Mouse (Mus musculus): ENCODE measurements at regions not wholly inside any gene's neighbourhood (a gene's known extent, or its start where the extent isn't known, plus 50 kb on each side); places are given as distances from the start of the nearest gene placed in this dataset.

DNA sequence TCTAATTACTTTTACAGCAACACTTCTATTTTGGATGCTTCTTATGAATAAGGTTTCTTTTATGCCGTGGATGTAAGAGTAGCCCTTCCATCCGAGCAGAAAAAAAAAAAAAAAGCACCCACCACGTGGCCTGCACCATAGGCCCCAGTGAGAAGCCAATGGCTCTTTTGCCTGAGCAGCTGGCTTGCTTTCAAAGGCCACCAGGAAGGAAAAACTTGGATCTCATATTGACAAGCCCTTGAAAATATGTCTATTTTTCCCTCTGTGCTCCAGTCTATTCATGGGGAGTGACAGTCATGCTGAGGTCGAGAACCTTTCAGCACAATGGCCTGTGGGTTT lies 252.4 kb downstream of the Foxo1 start:
- no peak for ATAC-seq (ENCODE audit: insufficient read depth)
- H3K9me3 ChIP-seq (ENCODE audit: control insufficient read depth, low read length), result no peaks in the 10 kb centered on the region
- no peaks in the 10 kb centered on the region for H3K36me3 ChIP-seq (replicated peaks; ENCODE audit: control insufficient read depth, insufficient read depth, low read depth)
- H3K27me3 ChIP-seq (ENCODE audit: control insufficient read depth, insufficient read depth, low read length), result no peaks in the 10 kb centered on the region
- no peak overlapping the region for H3K4me3 ChIP-seq (ENCODE audit: insufficient read depth in 1 of 2, low read depth in 2 of 2, low read length in 2 of 2)
- no peak for DNase-seq (ENCODE audit: low read depth in 3 of 3, low spot score in 3 of 3)
- no peak for TF ChIP-seq EP300 (IDR thresholded peaks at IDR 0.05; ENCODE audit: low read depth)
- no peak for TF ChIP-seq CTCF (IDR thresholded peaks at IDR 0.05; ENCODE audit: low read depth)
- no peaks in the 10 kb centered on the region for H3K4me1 ChIP-seq (replicated peaks; ENCODE audit: control insufficient read depth in 2 of 2, insufficient read depth in 2 of 2, low read length in 1 of 2)
- no peak overlapping the region for H3K9ac ChIP-seq (replicated peaks)
- 38% methylated on average over 4 of the region's 4 CpGs for WGBS (ENCODE audit: insufficient replicate concordance)
- no peak overlapping the region for H3K27ac ChIP-seq
- H3K4me2 ChIP-seq (ENCODE audit: low read depth), result no peak overlapping the region

GRCm38 (mm10) chr3:52519910-52520608 lies 251.9 kb downstream of the Foxo1 start:
- 68% methylated on average over 22 of the region's 22 CpGs for WGBS (ENCODE audit: insufficient replicate concordance)
- H3K4me3 ChIP-seq (ENCODE audit: insufficient read depth in 1 of 2, low read depth in 2 of 2, low read length in 2 of 2), result no peak overlapping the region
- no peak overlapping the region for H3K4me2 ChIP-seq (ENCODE audit: low read depth)
- no peak overlapping the region for H3K27ac ChIP-seq
- no peak for ATAC-seq (ENCODE audit: insufficient read depth)
- H3K9me3 ChIP-seq (ENCODE audit: control insufficient read depth, low read length), result no peaks in the 10 kb centered on the region
- TF ChIP-seq EP300 (IDR thresholded peaks at IDR 0.05; ENCODE audit: low read depth), result no peak
- no peak for TF ChIP-seq CTCF (IDR thresholded peaks at IDR 0.05; ENCODE audit: low read depth)
- no peaks in the 10 kb centered on the region for H3K27me3 ChIP-seq (ENCODE audit: control insufficient read depth, insufficient read depth, low read length)
- H3K36me3 ChIP-seq (replicated peaks; ENCODE audit: control insufficient read depth, insufficient read depth, low read depth), result no peaks in the 10 kb centered on the region
- DNase-seq (ENCODE audit: low read depth in 3 of 3, low spot score in 3 of 3), result no peak
- H3K4me1 ChIP-seq (replicated peaks; ENCODE audit: control insufficient read depth in 2 of 2, insufficient read depth in 2 of 2, low read length in 1 of 2), result no peaks in the 10 kb centered on the region
- no peak overlapping the region for H3K9ac ChIP-seq (replicated peaks)

- H3K4me1 ChIP-seq (replicated peaks; ENCODE audit: control insufficient read depth in 2 of 2, insufficient read depth in 2 of 2, low read length in 1 of 2), result no peaks in the 10 kb centered on the region
- H3K36me3 ChIP-seq (replicated peaks; ENCODE audit: control insufficient read depth, insufficient read depth, low read depth), result no peaks in the 10 kb centered on the region
- H3K27me3 ChIP-seq (ENCODE audit: control insufficient read depth, insufficient read depth, low read length), result no peaks in the 10 kb centered on the region
- WGBS (ENCODE audit: insufficient replicate concordance), result 67% methylated on average over 3 of the region's 3 CpGs
- no peak overlapping the region for H3K4me3 ChIP-seq (ENCODE audit: insufficient read depth in 1 of 2, low read depth in 2 of 2, low read length in 2 of 2)
- TF ChIP-seq CTCF (IDR thresholded peaks at IDR 0.05; ENCODE audit: low read depth), result no peak
- TF ChIP-seq EP300 (IDR thresholded peaks at IDR 0.05; ENCODE audit: low read depth), result no peak
- DNase-seq (ENCODE audit: low read depth in 3 of 3, low spot score in 3 of 3) (no peak), ATAC-seq (ENCODE audit: insufficient read depth) (no peak)
- H3K4me2 ChIP-seq (ENCODE audit: low read depth), result no peak overlapping the region
- no peak overlapping the region for H3K9ac ChIP-seq (replicated peaks)
- H3K27ac ChIP-seq, result no peak overlapping the region
- no peaks in the 10 kb centered on the region for H3K9me3 ChIP-seq (ENCODE audit: control insufficient read depth, low read length)
These were observed 249.7 kb downstream of the Foxo1 start for GRCm38 (mm10) chr3:52517808-52518207.

GRCm38 (mm10) chr3:52516691-52517090 lies 248.6 kb downstream of the Foxo1 start:
- Histone ChIP-seq H3K27me3 (ENCODE audit: control insufficient read depth, insufficient read depth, low read length) (no peaks in the 10 kb centered on the region), H3K36me3 (replicated peaks; ENCODE audit: control insufficient read depth, insufficient read depth, low read depth) (no peaks in the 10 kb centered on the region), H3K27ac (no peak overlapping the region), H3K4me1 (replicated peaks; ENCODE audit: control insufficient read depth in 2 of 2, insufficient read depth in 2 of 2, low read length in 1 of 2) (no peaks in the 10 kb centered on the region), H3K9me3 (ENCODE audit: control insufficient read depth, low read length) (no peaks in the 10 kb centered on the region), H3K9ac (replicated peaks) (no peak overlapping the region), H3K4me2 (ENCODE audit: low read depth) (no peak overlapping the region), H3K4me3 (ENCODE audit: insufficient read depth in 1 of 2, low read depth in 2 of 2, low read length in 2 of 2) (no peak overlapping the region)
- ATAC-seq (ENCODE audit: insufficient read depth) (no peak), DNase-seq (ENCODE audit: low read depth in 3 of 3, low spot score in 3 of 3) (no peak)
- 66% methylated on average over 5 of the region's 5 CpGs for WGBS (ENCODE audit: insufficient replicate concordance)
- no peak for TF ChIP-seq CTCF (IDR thresholded peaks at IDR 0.05; ENCODE audit: low read depth)
- no peak for TF ChIP-seq EP300 (IDR thresholded peaks at IDR 0.05; ENCODE audit: low read depth)

GRCm38 (mm10) chr3:52512761-52513160 lies 244.6 kb downstream of the Foxo1 start:
- H3K36me3 ChIP-seq (replicated peaks; ENCODE audit: control insufficient read depth, insufficient read depth, low read depth), result no peaks in the 10 kb centered on the region
- no peaks in the 10 kb centered on the region for H3K27me3 ChIP-seq (ENCODE audit: control insufficient read depth, insufficient read depth, low read length)
- no peak overlapping the region for H3K9ac ChIP-seq (replicated peaks)
- 0 out of 4 replicates have a peak, but pooled peaks cover 0 to 2% of the 10 kb centered on the region in 2 experiments for H3K4me1 ChIP-seq (replicated peaks; ENCODE audit: control insufficient read depth in 2 of 2, insufficient read depth in 2 of 2, low read length in 1 of 2)
- no peaks in the 10 kb centered on the region for H3K9me3 ChIP-seq (ENCODE audit: control insufficient read depth, low read length)
- H3K4me3 ChIP-seq (ENCODE audit: insufficient read depth in 1 of 2, low read depth in 2 of 2, low read length in 2 of 2), result no peak overlapping the region
- H3K27ac ChIP-seq, result no peak overlapping the region
- ATAC-seq (ENCODE audit: insufficient read depth) (no peak), DNase-seq (ENCODE audit: low read depth in 3 of 3, low spot score in 3 of 3) (no peak)
- TF ChIP-seq EP300 (IDR thresholded peaks at IDR 0.05; ENCODE audit: low read depth) (no peak), CTCF (IDR thresholded peaks at IDR 0.05; ENCODE audit: low read depth) (no peak)
- H3K4me2 ChIP-seq (ENCODE audit: low read depth), result no peak overlapping the region
- 65% methylated on average over 8 of the region's 8 CpGs for WGBS (ENCODE audit: insufficient replicate concordance)
